Mouse (Mus musculus) embryonic facial prominence, embryonic 13.5 days (tissue): ENCODE measurements at regions not wholly inside any gene's neighbourhood (a gene's known extent, or its start where the extent isn't known, plus 50 kb on each side); places are given as distances from the start of the nearest gene placed in this dataset.

Experiments used
- ATAC-seq: fragments of 200-750 bp; cut with Nextera tagmentation; 2 replicates; pipeline ENCODE4 v1.8.0; 2017; ENCODE audit warnings: low read depth; ENCODE audit not compliant: insufficient number of reproducible peaks, insufficient read depth, low FRiP score, low TSS enrichment
- H3K27ac ChIP-seq: fragments of 300-500 bp; sonication (generic); 2 replicates; pipeline ENCODE4 v1.5.1; 2015; ENCODE audit warnings: moderate library complexity, mild to moderate bottlenecking, inconsistent platforms
- H3K27me3 ChIP-seq: fragments of 300-500 bp; sonication (generic); 2 replicates; pipeline ENCODE4 v1.6.1; 2015; ENCODE audit warnings: mild to moderate bottlenecking, inconsistent platforms
- H3K36me3 ChIP-seq: fragments of 300-500 bp; sonication (generic); 2 replicates; pipeline ENCODE4 v1.6.1; 2015; ENCODE audit warnings: mild to moderate bottlenecking, inconsistent platforms
- H3K4me1 ChIP-seq: fragments of 300-500 bp; sonication (generic); 2 replicates; pipeline ENCODE4 v1.6.1; 2015; ENCODE audit warnings: inconsistent platforms
- H3K4me2 ChIP-seq: fragments of 300-500 bp; sonication (generic); 2 replicates; pipeline ENCODE4 v1.6.1; 2015; ENCODE audit warnings: moderate library complexity, mild to moderate bottlenecking, inconsistent platforms
- H3K4me3 ChIP-seq: fragments of 300-500 bp; sonication (generic); 2 replicates; pipeline ENCODE4 v1.5.1; 2015; ENCODE audit warnings: mild to moderate bottlenecking, inconsistent platforms
- H3K9ac ChIP-seq: fragments of 300-500 bp; sonication (generic); 2 replicates; pipeline ENCODE4 v1.6.1; 2015; ENCODE audit warnings: mild to moderate bottlenecking, inconsistent platforms
- H3K9me3 ChIP-seq: fragments of 300-500 bp; sonication (generic); 2 replicates; pipeline ENCODE4 v1.6.1; 2016; ENCODE audit warnings: inconsistent platforms
- WGBS: fragments of 180-500 bp; shearing (Covaris S2); methylation state at CpG from one replicate; pipeline ENCODE4 v1.1.7; 2015; ENCODE audit warnings: mixed read lengths; 5-methylcytosine and 5-hydroxymethylcytosine counted together

- Histone ChIP-seq H3K27me3 (no peaks in the 10 kb centered on the region), H3K9me3 (peaks cover 10% of the 10 kb centered on the region; the same call in 1 of the 2 replicates), H3K27ac (no peak overlapping the region), H3K4me1 (no peaks in the 10 kb centered on the region), H3K36me3 (no peaks in the 10 kb centered on the region), H3K9ac (no peak overlapping the region), H3K4me2 (no peak overlapping the region), H3K4me3 (no peak overlapping the region)
- no peak for ATAC-seq
- WGBS, result 62% methylated on average over 3 of the region's 3 CpGs
Observed at GRCm38 (mm10) chr12:21519058-21519457, 101.6 kb upstream of the Ywhaq start.

DNA sequence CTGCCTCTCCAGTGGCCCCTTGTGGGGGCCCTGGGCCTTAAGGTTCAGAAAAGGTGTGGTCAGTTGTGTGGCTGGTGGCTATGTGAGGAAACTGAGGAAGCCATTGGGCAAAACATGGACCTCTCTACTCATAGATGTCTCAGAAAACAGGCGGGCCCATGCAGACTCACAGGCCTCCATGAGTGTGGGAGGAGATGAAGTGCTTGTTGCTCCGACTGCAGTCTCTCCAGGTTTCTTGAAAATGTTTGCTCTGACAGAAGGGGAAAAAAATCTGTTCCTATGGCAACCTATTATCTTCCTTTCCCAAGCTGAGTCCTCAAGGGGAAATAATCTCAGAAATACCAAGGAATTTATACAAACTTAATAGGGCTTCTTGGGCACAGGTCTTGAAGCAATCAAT lies 95.3 kb upstream of the Ywhaq start:
- no peaks in the 10 kb centered on the region for H3K27me3 ChIP-seq
- H3K27ac ChIP-seq, result no peak overlapping the region
- H3K36me3 ChIP-seq, result no peaks in the 10 kb centered on the region
- ATAC-seq, result no peak
- no peak overlapping the region for H3K4me2 ChIP-seq
- 74% methylated on average over 2 of the region's 2 CpGs for WGBS
- H3K4me1 ChIP-seq, result no peaks in the 10 kb centered on the region
- H3K4me3 ChIP-seq, result no peak overlapping the region
- H3K9me3 ChIP-seq, result peaks cover 10% of the 10 kb centered on the region; the same call in 1 of the 2 replicates
- no peak overlapping the region for H3K9ac ChIP-seq

GRCm38 (mm10) chr12:21511043-21511665 lies 93.7 kb upstream of the Ywhaq start:
- Histone ChIP-seq H3K4me3 (no peak overlapping the region), H3K36me3 (no peaks in the 10 kb centered on the region), H3K27me3 (no peaks in the 10 kb centered on the region), H3K27ac (no peak overlapping the region), H3K4me2 (no peak overlapping the region), H3K9me3 (peaks cover 3% of the 10 kb centered on the region; the same call in 1 of the 2 replicates), H3K9ac (no peak overlapping the region), H3K4me1 (no peaks in the 10 kb centered on the region)
- WGBS, result 83% methylated on average over 8 of the region's 8 CpGs
- ATAC-seq, result no peak

DNA sequence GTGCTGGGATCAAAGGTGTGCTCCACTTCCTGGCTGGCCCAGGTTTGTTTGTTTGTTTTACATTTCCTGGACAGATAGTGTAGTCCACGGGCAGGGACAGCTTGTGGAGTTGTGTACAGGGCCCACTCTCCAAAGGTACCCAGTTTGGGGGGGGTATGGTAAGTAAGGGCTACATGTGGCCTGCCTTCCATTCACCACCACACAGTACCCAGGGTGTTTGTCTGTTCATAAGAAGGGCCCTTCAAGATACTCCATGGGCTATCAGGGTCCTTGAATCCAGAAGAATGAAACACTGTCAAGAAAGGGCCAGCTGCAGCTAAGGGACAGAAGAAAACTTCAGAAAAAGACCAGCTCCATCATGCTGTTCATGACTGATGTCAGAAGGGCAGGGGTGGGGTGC lies 89.6 kb upstream of the Ywhaq start:
- no peak overlapping the region for H3K9ac ChIP-seq
- no peak overlapping the region for H3K27ac ChIP-seq
- no peaks in the 10 kb centered on the region for H3K4me1 ChIP-seq
- H3K27me3 ChIP-seq, result no peaks in the 10 kb centered on the region
- H3K9me3 ChIP-seq, result no peaks in the 10 kb centered on the region
- 44% methylated on average over 1 of the region's 1 CpGs for WGBS
- no peak overlapping the region for H3K4me2 ChIP-seq
- no peaks in the 10 kb centered on the region for H3K36me3 ChIP-seq
- H3K4me3 ChIP-seq, result no peak overlapping the region
- ATAC-seq, result no peak

DNA sequence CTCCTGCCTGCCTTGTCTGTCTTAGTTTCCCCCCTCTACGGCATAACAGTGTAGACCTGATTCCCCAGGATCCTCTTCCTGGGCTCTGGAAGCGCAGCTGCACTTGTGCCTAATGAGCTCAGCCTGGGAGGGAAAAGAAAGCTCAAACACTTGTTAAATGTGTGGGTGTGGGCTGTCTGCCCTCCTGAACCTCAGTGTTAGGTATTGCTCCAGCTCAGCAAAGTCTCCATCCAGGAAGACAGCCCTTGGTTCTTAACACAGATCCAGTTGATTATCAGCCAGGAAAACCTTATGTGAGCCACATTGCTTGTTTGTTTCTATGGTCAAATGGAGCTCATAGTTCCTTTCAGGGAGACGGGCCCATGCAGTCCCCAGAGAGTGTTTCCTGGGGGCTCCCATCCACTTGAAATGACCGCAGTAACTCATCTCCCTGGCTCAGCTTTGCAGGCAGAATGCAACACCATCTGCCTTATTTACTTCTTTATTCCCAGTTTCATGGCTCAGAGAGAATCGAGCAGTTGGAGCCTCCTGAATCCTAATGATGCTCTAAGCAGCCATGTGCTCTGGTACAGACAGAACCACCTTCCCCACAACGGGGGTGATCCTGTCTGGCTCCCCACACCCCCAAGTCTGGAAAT lies 88.4 kb upstream of the Ywhaq start:
- WGBS, result 69% methylated on average over 6 of the region's 6 CpGs
- H3K9me3 ChIP-seq, result no peaks in the 10 kb centered on the region
- H3K27ac ChIP-seq, result no peak overlapping the region
- no peak overlapping the region for H3K4me2 ChIP-seq
- no peaks in the 10 kb centered on the region for H3K4me1 ChIP-seq
- no peak for ATAC-seq
- no peak overlapping the region for H3K9ac ChIP-seq
- no peaks in the 10 kb centered on the region for H3K36me3 ChIP-seq
- no peaks in the 10 kb centered on the region for H3K27me3 ChIP-seq
- H3K4me3 ChIP-seq, result no peak overlapping the region

DNA sequence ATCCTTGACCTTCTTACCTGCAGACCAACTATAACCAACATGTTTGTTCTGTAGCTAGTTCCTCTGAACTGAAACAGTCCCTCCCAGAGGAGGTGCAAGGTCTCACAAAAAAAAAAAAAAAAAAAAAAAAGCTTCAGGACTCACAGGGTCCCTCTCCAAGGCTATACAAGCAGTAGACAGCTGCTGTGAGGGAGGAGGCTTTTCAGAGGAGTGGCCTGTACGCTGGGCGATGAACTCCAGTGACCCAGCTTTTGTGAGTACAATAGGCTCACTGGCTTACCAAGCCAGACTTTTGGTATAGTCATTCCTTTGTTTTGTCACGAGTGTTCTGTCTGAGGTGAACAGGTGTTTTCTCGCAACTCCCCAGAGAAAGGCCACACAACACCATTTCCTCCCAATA lies 85.8 kb upstream of the Ywhaq start:
- ATAC-seq, result no peak
- Histone ChIP-seq H3K9me3 (no peaks in the 10 kb centered on the region), H3K4me1 (no peaks in the 10 kb centered on the region), H3K9ac (no peak overlapping the region), H3K27ac (no peak overlapping the region), H3K36me3 (no peaks in the 10 kb centered on the region), H3K4me3 (no peak overlapping the region), H3K4me2 (no peak overlapping the region), H3K27me3 (no peaks in the 10 kb centered on the region)
- WGBS, result 79% methylated on average over 4 of the region's 4 CpGs

DNA sequence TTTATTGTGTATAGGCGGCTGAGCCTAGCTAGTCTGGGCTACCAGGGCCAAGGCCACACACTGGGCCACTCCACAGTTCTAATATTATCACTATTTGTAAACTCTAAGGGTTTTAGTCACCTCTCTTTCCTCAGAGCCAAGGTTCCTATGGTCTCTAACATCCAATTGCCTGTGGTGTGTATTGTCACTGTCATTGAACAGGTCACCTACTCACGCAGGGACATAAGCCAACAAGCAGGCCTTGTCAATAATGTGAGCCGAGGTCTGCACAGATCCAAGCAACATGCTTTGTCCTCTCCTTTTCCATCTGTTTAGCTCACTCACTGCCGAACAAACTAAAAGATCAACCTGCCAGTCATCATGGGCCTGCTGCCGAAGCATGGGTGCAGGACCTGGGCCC lies 79.5 kb upstream of the Ywhaq start:
- Histone ChIP-seq H3K9me3 (peaks cover 4% of the 10 kb centered on the region; the same call in 1 of the 2 replicates), H3K4me1 (no peaks in the 10 kb centered on the region), H3K4me3 (no peak overlapping the region), H3K27me3 (no peaks in the 10 kb centered on the region), H3K27ac (no peak overlapping the region), H3K36me3 (no peaks in the 10 kb centered on the region), H3K4me2 (no peak overlapping the region), H3K9ac (no peak overlapping the region)
- no peak for ATAC-seq
- 83% methylated on average over 5 of the region's 5 CpGs for WGBS

GRCm38 (mm10) chr12:21495511-21495910 lies 78.1 kb upstream of the Ywhaq start:
- no peaks in the 10 kb centered on the region for H3K27me3 ChIP-seq
- H3K9me3 ChIP-seq, result peaks cover 4% of the 10 kb centered on the region; the same call in 1 of the 2 replicates
- H3K36me3 ChIP-seq, result no peaks in the 10 kb centered on the region
- no peaks in the 10 kb centered on the region for H3K4me1 ChIP-seq
- H3K4me3 ChIP-seq, result no peak overlapping the region
- ATAC-seq, result no peak
- H3K27ac ChIP-seq, result no peak overlapping the region
- H3K4me2 ChIP-seq, result no peak overlapping the region
- 91% methylated on average over 6 of the region's 6 CpGs for WGBS
- no peak overlapping the region for H3K9ac ChIP-seq

GRCm38 (mm10) chr12:21493471-21493870 lies 76.0 kb upstream of the Ywhaq start:
- no peak overlapping the region for H3K4me2 ChIP-seq
- peaks cover 4% of the 10 kb centered on the region; the same call in 1 of the 2 replicates for H3K9me3 ChIP-seq
- H3K36me3 ChIP-seq, result no peaks in the 10 kb centered on the region
- WGBS, result 53% methylated on average over 3 of the region's 3 CpGs
- no peak overlapping the region for H3K9ac ChIP-seq
- no peak overlapping the region for H3K27ac ChIP-seq
- ATAC-seq, result no peak
- H3K27me3 ChIP-seq, result no peaks in the 10 kb centered on the region
- H3K4me3 ChIP-seq, result no peak overlapping the region
- H3K4me1 ChIP-seq, result no peaks in the 10 kb centered on the region

DNA sequence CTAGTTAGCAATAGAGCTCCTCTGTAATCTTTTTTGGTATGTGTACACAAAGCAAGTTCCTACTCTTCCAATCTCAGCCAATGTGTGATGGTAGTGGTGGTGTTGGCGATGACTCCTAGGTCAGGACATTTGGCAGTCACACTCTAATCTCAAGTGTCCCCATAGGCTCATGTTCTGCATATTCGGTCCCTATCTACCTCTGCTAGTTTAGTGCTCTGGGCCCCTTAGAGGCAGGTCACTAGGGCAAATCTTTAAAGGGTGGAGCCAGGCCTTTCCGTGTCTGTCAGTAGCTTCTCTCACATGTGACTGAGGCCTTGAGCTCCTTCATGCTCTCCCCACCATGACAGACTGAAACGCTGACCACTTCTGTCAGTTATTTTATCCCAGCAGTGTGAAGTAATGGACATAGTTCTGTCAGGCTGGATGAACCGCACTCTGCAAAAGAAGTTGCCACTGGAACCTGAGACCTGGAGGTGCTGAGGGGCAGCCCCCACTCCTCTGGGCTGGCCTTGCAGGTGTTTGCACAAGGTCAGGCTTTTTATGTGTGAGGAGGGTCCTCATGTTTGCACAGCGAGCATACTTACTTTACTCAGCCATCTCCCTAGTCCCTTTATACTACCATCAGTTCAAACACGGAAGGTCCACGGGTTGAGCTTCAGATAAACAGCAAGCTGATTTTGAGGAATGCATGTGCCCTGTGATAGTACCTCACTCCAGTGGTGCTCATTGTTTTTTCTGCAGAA lies 75.3 kb upstream of the Ywhaq start:
- Histone ChIP-seq H3K4me1 (no peaks in the 10 kb centered on the region), H3K36me3 (no peaks in the 10 kb centered on the region), H3K4me2 (no peak overlapping the region), H3K4me3 (no peak overlapping the region), H3K9ac (no peak overlapping the region), H3K27me3 (no peaks in the 10 kb centered on the region), H3K9me3 (peaks cover 4% of the 10 kb centered on the region; the same call in 1 of the 2 replicates), H3K27ac (no peak overlapping the region)
- WGBS, result 81% methylated on average over 8 of the region's 8 CpGs
- ATAC-seq, result no peak

- Histone ChIP-seq H3K9ac (no peak overlapping the region), H3K4me3 (no peak overlapping the region), H3K27ac (no peak overlapping the region), H3K4me1 (no peaks in the 10 kb centered on the region), H3K36me3 (no peaks in the 10 kb centered on the region), H3K9me3 (no peaks in the 10 kb centered on the region), H3K4me2 (no peak overlapping the region), H3K27me3 (no peaks in the 10 kb centered on the region)
- no peak for ATAC-seq
- 76% methylated on average over 2 of the region's 2 CpGs for WGBS
Observed at GRCm38 (mm10) chr12:21481644-21482043, 64.2 kb upstream of the Ywhaq start.

DNA sequence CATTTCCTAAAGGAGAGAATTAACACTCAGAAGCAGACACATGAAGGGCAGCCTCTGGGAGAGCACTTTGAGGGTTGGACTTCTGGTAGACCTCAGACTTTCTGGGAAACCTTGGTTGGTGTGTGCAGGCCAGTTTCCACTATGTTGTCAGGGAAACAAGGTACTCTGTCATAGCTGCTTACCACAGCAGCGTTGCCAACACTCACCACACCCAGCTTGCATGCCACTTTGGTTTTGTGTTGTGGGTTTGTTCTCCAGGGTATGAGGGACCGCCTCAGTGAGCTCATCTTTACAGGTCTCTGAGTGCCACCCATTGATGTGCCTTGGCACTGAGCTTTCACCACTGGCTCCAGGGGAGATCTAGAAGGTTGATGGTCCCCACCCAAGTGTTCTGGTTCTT lies 62.8 kb upstream of the Ywhaq start:
- 66% methylated on average over 2 of the region's 2 CpGs for WGBS
- no peaks in the 10 kb centered on the region for H3K27me3 ChIP-seq
- no peaks in the 10 kb centered on the region for H3K36me3 ChIP-seq
- ATAC-seq, result no peak
- no peaks in the 10 kb centered on the region for H3K9me3 ChIP-seq
- no peak overlapping the region for H3K4me2 ChIP-seq
- H3K4me1 ChIP-seq, result no peaks in the 10 kb centered on the region
- H3K27ac ChIP-seq, result no peak overlapping the region
- no peak overlapping the region for H3K4me3 ChIP-seq
- H3K9ac ChIP-seq, result no peak overlapping the region
